Mouse (Mus musculus) brain, adult 2 months (tissue): ENCODE results near the gene Atg9b.
A peak's percentile ranks its signal among the peaks of the same experiment; 100 is the strongest.

Experiments
- DNase-seq: peaks from one replicate; pipeline ENCODE4 v3.0.0; 2011; ENCODE audit warnings: low read depth, low spot score

The Atg9b gene

DNA sequence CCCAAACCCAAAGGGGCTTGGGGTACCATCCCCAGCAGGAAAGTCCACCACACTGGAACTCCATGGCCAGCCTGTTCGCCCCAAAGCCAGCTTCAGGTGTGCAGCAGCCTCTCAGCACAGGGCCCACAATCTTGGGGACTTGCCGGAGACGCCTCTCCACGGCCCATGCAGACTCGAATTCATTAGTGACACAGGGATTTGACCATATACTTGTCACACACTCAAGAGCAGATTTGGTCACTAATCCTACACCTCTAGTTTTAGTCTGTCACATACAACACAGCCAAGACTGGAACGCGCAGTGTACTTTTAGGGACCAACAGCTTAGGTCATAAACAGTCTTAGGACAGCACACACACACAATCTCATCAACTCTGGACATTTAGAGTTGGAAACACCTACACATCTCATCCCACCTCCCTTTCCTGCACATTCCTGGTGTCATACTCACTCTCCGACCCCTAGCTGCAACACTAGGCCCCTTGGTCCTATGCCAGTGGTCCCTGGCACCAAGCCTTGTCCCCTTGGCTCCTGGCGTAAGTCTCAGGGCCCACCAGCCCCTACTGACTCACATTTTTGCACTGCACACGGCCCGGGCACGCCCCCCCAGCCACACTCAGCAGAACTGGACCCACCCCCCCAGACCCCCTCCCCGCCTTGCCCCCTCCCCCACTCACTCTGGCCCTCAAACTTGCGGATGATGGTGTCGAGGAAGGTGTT, 41.3 kb downstream of the Atg9b start:
- DNase-seq: no peak

GRCm38 (mm10) chr5:24350073-24350472, 41.9 kb downstream of the Atg9b start:
- no peak for DNase-seq

DNA sequence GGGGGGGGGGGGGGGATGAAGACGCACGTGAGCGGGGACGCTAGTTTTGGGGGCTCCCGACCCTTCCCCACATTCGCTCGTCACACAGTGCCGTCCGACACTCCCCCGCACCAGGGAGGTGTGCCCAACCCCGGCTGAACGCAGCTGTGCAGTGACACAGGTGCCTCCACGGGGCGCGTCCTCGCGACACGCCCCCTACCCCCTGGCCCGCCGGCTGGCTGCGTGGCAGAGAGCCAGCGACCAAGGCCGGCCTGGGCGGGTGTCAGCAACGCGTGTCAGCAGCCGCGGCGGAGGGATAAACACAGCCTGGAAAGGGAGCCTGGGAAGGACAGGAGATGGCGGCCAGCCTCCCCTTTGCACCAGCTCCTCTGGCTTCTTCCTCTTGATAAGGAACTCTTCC, 43.4 kb downstream of the Atg9b start:
- DNase-seq: peak; percentile 32

GRCm38 (mm10) chr5:24348128-24348527, 43.8 kb downstream of the Atg9b start:
- peak; percentile 85 for DNase-seq

- no peak for DNase-seq
Measured at GRCm38 (mm10) chr5:24347186-24347875, 44.6 kb downstream of the Atg9b start.

DNA sequence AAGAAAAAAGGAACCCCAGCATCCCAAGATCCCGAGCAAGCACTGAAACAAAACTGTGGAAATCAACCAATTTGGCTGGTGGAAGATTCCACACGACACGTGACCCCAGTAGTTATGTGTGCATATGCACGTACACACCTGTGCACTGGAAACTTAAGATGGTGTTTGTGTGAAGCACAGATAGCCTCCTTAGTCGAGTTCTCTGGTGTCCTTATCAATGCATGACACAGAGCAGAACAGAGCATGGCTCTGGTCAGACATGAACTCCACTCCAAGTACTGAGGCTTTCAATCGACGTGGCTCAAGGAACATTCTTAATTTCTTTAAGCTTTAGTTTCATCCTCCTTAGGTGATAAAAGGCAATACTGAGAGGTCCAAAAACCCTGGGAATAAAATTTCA, 45.6 kb downstream of the Atg9b start:
- no peak for DNase-seq

GRCm38 (mm10) chr5:24344477-24345051, 47.4 kb downstream of the Atg9b start:
- peak; percentile 79 for DNase-seq

DNA sequence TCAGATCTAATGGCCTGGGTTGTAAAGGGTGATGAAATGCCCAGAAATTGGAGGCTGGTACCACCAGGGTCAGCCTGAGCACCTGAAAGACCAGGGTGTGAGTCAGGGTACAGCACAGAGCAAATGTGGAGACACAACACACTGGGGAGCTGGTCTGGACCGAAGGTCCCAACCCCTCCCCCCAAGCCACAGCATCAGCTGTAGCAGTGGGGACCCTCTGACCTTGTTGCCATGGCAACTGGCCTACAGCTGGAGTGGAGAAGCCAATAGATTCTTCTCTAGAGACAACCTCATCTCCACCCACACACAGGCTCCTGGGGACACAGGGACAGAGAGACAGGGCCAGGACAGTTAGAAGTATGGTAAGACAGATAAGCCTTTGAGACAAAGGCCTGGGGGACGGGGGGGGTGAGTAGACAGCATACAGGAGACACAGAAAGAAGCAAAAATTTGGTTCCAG, 47.9 kb downstream of the Atg9b start:
- peak; percentile 52 for DNase-seq

DNA sequence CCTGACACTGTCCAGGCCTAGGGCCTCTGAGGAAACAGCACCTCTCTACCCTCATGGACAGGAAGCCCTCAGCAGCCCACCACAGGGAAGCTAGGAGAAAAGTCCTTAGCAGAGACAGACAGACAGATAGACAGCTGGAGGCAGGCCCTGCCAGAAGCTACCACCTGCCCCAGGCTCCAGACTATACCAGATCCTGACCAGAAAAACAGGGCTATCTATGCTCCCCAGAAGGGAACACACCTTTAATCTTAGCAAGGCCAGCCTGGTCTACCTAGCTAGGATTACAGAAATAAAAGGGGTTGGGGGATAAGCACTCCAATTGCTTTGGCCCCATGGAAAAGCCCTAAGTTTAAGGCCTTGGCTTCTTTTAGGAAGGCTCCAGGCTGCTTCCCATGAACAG, 48.6 kb downstream of the Atg9b start:
- no peak for DNase-seq

- no peak for DNase-seq
Measured at GRCm38 (mm10) chr5:24342966-24343365, 49.0 kb downstream of the Atg9b start.

DNA sequence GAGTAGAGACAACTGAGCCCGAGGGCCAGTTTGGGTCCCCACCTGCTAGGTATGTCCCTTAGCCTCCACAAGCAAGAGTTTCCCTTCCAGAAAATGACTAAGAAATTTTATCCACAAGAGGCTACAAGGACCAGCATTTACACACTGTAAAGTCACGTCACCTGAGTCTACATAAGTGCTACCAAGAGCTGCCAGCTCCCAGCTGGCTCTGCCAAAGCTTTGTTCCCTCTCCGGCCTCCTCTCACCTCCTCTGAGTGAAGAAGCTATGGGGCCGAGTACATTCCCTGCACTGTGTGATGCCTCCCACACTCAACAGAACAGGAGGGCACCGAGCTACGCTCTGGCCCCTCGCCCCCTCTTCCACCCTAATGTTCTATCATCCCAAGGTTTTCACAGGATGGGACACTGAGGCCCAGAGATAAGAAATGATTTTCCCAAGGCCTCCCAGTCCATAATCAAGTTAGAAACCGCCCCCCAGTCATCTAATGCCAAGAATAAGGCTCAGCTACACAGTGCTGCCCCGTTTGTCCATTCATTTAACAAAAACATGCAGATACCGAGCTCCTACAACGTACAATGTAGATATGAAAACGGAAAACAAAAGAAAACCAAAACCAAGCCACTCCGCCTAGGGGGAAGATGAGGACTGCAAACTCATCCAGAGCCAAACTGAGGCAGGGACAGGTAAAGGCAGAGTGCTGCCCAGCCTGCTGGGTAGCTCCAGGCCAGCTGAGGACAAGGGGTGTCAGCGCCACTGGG, 49.6 kb downstream of the Atg9b start:
- DNase-seq: no peak

DNA sequence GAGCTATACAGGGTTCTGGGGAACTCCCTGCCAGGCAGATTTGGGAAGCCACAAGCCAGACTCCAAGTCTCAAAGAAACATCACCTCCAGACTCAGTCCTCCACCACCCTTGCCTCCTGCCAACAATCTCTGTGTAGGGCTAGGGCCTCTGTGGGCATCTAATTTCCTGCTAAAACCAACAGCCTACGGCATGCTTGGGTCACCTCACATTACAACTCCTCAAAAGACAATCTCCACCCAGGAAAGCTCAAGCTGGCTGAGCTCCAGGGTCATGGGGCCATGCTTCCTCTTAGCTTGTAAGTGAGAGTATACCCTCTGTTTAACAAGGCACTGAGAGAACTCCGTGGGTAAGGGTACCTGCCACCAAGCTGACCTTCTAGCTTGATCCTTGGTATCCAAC, 54.1 kb downstream of the Atg9b start:
- DNase-seq: no peak

- peak; percentile 48 for DNase-seq
Measured at GRCm38 (mm10) chr5:24337366-24337765, 54.6 kb downstream of the Atg9b start.

DNA sequence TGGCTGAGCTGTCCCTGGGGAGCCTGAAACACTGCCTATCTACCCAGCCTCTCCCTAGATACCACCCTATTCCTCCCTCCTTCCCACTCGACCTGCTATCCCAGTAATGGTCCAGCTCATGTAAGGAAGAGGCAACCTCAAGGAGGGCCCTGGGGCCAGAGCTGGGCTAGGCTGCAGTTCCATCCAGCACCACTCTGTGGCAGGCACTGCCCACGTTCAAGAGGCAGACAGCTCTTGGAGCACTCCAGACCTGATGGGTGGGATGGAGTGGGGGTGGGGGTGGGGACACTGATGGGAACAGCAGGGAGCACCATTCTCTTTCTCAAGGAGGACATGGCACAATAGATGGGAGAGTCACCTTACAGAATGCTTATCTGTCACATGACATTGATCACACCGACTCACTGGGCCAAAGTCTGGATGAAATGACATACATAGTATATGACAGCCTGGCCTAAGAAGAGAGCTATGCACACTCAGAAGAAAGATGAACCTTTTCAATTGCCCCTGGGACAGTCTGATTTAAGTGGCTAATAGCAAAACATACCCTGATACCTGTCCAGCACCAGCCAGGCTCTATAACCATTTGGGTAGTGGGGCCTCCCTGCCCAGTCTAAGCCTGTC, 55.9 kb downstream of the Atg9b start:
- DNase-seq: peak; percentile 76

DNA sequence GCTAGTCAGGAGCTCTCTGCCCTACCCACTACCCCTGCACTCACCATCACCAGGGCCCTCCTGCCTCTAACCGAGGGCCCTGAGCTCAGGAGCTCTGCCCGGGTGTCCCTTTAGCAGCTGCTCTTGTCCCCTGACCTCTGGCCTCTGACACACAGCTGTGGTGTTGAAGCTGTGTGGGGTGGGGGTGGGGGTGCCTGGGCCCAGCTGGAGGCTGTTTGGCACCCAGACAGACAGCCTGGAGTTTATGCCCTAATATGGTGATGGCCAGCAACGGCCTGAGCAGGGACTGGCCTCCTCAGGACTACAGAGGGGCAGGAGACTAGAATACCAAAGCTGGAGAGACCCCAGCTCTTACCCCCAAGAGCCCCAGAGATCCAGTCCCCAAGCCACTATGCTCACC, 57.2 kb downstream of the Atg9b start:
- no peak for DNase-seq
